Comparison of ENCODE assay signal across 29 mouse cellular contexts in genomic region chr9:101410348-101410747, GRCm38 (mm10).
DNase-seq lines count a peak whose midpoint lies in the region; ATAC-seq and TF ChIP-seq lines count a peak whose summit lies in the region.
"Had no signal": no experiment of that assay in that cellular context is flagged by ENCODE, and none has a peak within 500 bp of the region (broad histone marks: within the 10 kb centered on the region; RNA-seq: fewer than 3 reads in every experiment).

No protein-coding gene starts in this region.

- H3K36me3 ChIP-seq in embryonic facial prominence, embryonic 14.5 days (ENCODE audit: control insufficient read depth, insufficient read depth, low read length) = no peaks in the 10 kb centered on the region
- H3K36me3 ChIP-seq in embryonic facial prominence, embryonic 10.5 days (replicated peaks) = no peaks in the 10 kb centered on the region
- H3K36me3 ChIP-seq in hindbrain, embryonic 15.5 days = no peaks in the 10 kb centered on the region
- H3K36me3 ChIP-seq in hindbrain, embryonic 11.5 days (ENCODE audit: control insufficient read depth, insufficient read depth, low read length) = no peaks in the 10 kb centered on the region
- H3K36me3 ChIP-seq in lung, embryonic 14.5 days (ENCODE audit: insufficient read depth) = no peaks in the 10 kb centered on the region
- H3K36me3 ChIP-seq: embryonic facial prominence, embryonic 15.5 days; heart, embryonic 10.5 days; heart, embryonic 15.5 days; kidney, embryonic 15.5 days; neural tube, embryonic 12.5 days had no signal

- WGBS in embryonic facial prominence, embryonic 14.5 days = 49% methylated on average over 3 of the region's 3 CpGs
- WGBS in embryonic facial prominence, embryonic 10.5 days = 83% methylated on average over 3 of the region's 3 CpGs
- 59% methylated on average over 3 of the region's 3 CpGs for WGBS in hindbrain, embryonic 15.5 days
- 92% methylated on average over 3 of the region's 3 CpGs for WGBS in hindbrain, embryonic 11.5 days
- 64% methylated on average over 3 of the region's 3 CpGs for WGBS in lung, embryonic 14.5 days

- no peak overlapping the region for H3K27ac ChIP-seq in embryonic facial prominence, embryonic 14.5 days (replicated peaks; ENCODE audit: low read depth, low read length)
- H3K27ac ChIP-seq in embryonic facial prominence, embryonic 10.5 days (replicated peaks) = no peak overlapping the region
- H3K27ac ChIP-seq in hindbrain, embryonic 15.5 days (replicated peaks) = 0 out of 2 replicates have a peak overlapping the region, but pooled peaks have one; percentile 70
- no peak overlapping the region for H3K27ac ChIP-seq in hindbrain, embryonic 11.5 days (ENCODE audit: low read depth, low read length)
- no peak overlapping the region for H3K27ac ChIP-seq in lung, embryonic 14.5 days (ENCODE audit: low read depth)
- H3K27ac ChIP-seq: embryonic facial prominence, embryonic 15.5 days; heart, embryonic 10.5 days; heart, embryonic 15.5 days; kidney, embryonic 15.5 days; neural tube, embryonic 12.5 days had no signal

- no peak for ATAC-seq in embryonic facial prominence, embryonic 14.5 days (ENCODE audit: low read depth)
- no peak for ATAC-seq in hindbrain, embryonic 15.5 days (ENCODE audit: low FRiP score, low read depth)
- ATAC-seq in hindbrain, embryonic 11.5 days (ENCODE audit: low FRiP score) = no peak
- no peak for ATAC-seq in lung, embryonic 14.5 days (ENCODE audit: insufficient read depth)
- ATAC-seq: forebrain, embryonic 13.5 days; inflammation-experienced regulatory T-cells, adult 6 months; Patski had no signal

- TF ChIP-seq CTCF in lung, embryonic 14.5 days (IDR thresholded peaks at IDR 0.05; ENCODE audit: low read depth) = no peak
- TF ChIP-seq CTCF in brain, embryonic 14.5 days (IDR thresholded peaks at IDR 0.05; ENCODE audit: borderline replicate concordance, extremely low read depth, insufficient read depth, insufficient read length) = no peak

- no peak overlapping the region for H3K4me2 ChIP-seq in embryonic facial prominence, embryonic 14.5 days (ENCODE audit: low read depth, low read length)
- H3K4me2 ChIP-seq in hindbrain, embryonic 15.5 days = no peak overlapping the region
- no peak overlapping the region for H3K4me2 ChIP-seq in hindbrain, embryonic 11.5 days (replicated peaks; ENCODE audit: low read depth, low read length)
- no peak overlapping the region for H3K4me2 ChIP-seq in lung, embryonic 14.5 days
- H3K4me2 ChIP-seq: embryonic facial prominence, embryonic 15.5 days; forebrain, embryonic 13.5 days; heart, embryonic 15.5 days; kidney, embryonic 15.5 days; liver, embryonic 11.5 days; neural tube, embryonic 12.5 days had no signal

- TF ChIP-seq POLR2A in brain, embryonic 14.5 days (IDR thresholded peaks at IDR 0.05; ENCODE audit: borderline replicate concordance, extremely low read depth, insufficient read depth, insufficient read length, poor library complexity, severe bottlenecking) = no peak

- no peaks in the 10 kb centered on the region for H3K27me3 ChIP-seq in embryonic facial prominence, embryonic 14.5 days (replicated peaks; ENCODE audit: control insufficient read depth, insufficient read depth, low read length)
- H3K27me3 ChIP-seq in embryonic facial prominence, embryonic 10.5 days (replicated peaks; ENCODE audit: low read depth, poor library complexity, severe bottlenecking) = no peaks in the 10 kb centered on the region
- H3K27me3 ChIP-seq in hindbrain, embryonic 15.5 days = no peaks in the 10 kb centered on the region
- no peaks in the 10 kb centered on the region for H3K27me3 ChIP-seq in hindbrain, embryonic 11.5 days (ENCODE audit: control insufficient read depth, insufficient read depth, low read length)
- no peaks in the 10 kb centered on the region for H3K27me3 ChIP-seq in lung, embryonic 14.5 days (ENCODE audit: insufficient read depth, low read length)
- H3K27me3 ChIP-seq: CH12.LX; embryonic facial prominence, embryonic 15.5 days; forebrain, embryonic 13.5 days; heart, embryonic 15.5 days; kidney, embryonic 15.5 days; megakaryocyte, embryonic 14.5 days; neural tube, embryonic 12.5 days had no signal

- DNase-seq in embryonic facial prominence, embryonic 14.5 days (ENCODE audit: low spot score) = peak; percentile 61
- DNase-seq in embryonic facial prominence, embryonic 10.5 days (ENCODE audit: low spot score) = no peak
- DNase-seq in hindbrain, embryonic 11.5 days (ENCODE audit: low spot score) = no peak
- peak; percentile 33 for DNase-seq in lung, embryonic 14.5 days
- no peak for DNase-seq in lung, postnatal 10 days
- DNase-seq in brain, embryonic 14.5 days (ENCODE audit: low read depth) = peak; percentile 14
- DNase-seq in spleen, adult 12 weeks (ENCODE audit: low spot score) = no peak
- DNase-seq: adrenal gland, postnatal 14 days; cerebellum, adult 11-12 months; cerebellum, adult 9-11 months; gastrocnemius, postnatal 14 days; kidney, adult 11 months; layer of hippocampus, postnatal 36 days; left cerebral cortex, postnatal 4 days; lung, postnatal 4 days; midbrain, embryonic 14.5 days; right cerebral cortex, postnatal 4 days had no signal

- H3K4me1 ChIP-seq in embryonic facial prominence, embryonic 14.5 days (ENCODE audit: control insufficient read depth, insufficient read depth, low read length) = no peaks in the 10 kb centered on the region
- H3K4me1 ChIP-seq in embryonic facial prominence, embryonic 10.5 days = no peaks in the 10 kb centered on the region
- peaks cover 42% of the 10 kb centered on the region for H3K4me1 ChIP-seq in hindbrain, embryonic 15.5 days (replicated peaks)
- no peaks in the 10 kb centered on the region for H3K4me1 ChIP-seq in hindbrain, embryonic 11.5 days (replicated peaks; ENCODE audit: control insufficient read depth, insufficient read depth, low read length)
- H3K4me1 ChIP-seq in lung, embryonic 14.5 days (ENCODE audit: insufficient read depth) = no peaks in the 10 kb centered on the region
- H3K4me1 ChIP-seq: embryonic facial prominence, embryonic 15.5 days; heart, embryonic 10.5 days; megakaryocyte, embryonic 14.5 days had no signal

- H3K9ac ChIP-seq in embryonic facial prominence, embryonic 14.5 days (ENCODE audit: low read depth, low read length) = no peak overlapping the region
- no peak overlapping the region for H3K9ac ChIP-seq in hindbrain, embryonic 15.5 days
- no peak overlapping the region for H3K9ac ChIP-seq in hindbrain, embryonic 11.5 days (ENCODE audit: low read depth, low read length)
- no peak overlapping the region for H3K9ac ChIP-seq in lung, embryonic 14.5 days
- H3K9ac ChIP-seq: embryonic facial prominence, embryonic 15.5 days; forebrain, embryonic 13.5 days; heart, embryonic 15.5 days; kidney, embryonic 15.5 days; neural tube, embryonic 12.5 days had no signal

- H3K9me3 ChIP-seq in embryonic facial prominence, embryonic 14.5 days (ENCODE audit: control insufficient read depth, low read length) = no peaks in the 10 kb centered on the region
- H3K9me3 ChIP-seq in embryonic facial prominence, embryonic 10.5 days = no peaks in the 10 kb centered on the region
- no peaks in the 10 kb centered on the region for H3K9me3 ChIP-seq in hindbrain, embryonic 15.5 days
- no peaks in the 10 kb centered on the region for H3K9me3 ChIP-seq in hindbrain, embryonic 11.5 days (ENCODE audit: control insufficient read depth, low read length)
- H3K9me3 ChIP-seq in lung, embryonic 14.5 days (ENCODE audit: low read depth, low read length) = no peaks in the 10 kb centered on the region
- H3K9me3 ChIP-seq: embryonic facial prominence, embryonic 15.5 days; forebrain, embryonic 13.5 days; heart, embryonic 10.5 days; heart, embryonic 15.5 days; kidney, embryonic 15.5 days; neural tube, embryonic 12.5 days had no signal

- H3K4me3 ChIP-seq in embryonic facial prominence, embryonic 14.5 days (ENCODE audit: low read depth, low read length) = no peak overlapping the region
- H3K4me3 ChIP-seq in embryonic facial prominence, embryonic 10.5 days = no peak overlapping the region
- no peak overlapping the region for H3K4me3 ChIP-seq in hindbrain, embryonic 15.5 days
- no peak overlapping the region for H3K4me3 ChIP-seq in hindbrain, embryonic 11.5 days (ENCODE audit: low read depth, low read length)
- no peak overlapping the region for H3K4me3 ChIP-seq in lung, embryonic 14.5 days (ENCODE audit: low read depth, low read length)
- H3K4me3 ChIP-seq: embryonic facial prominence, embryonic 15.5 days; forebrain, embryonic 13.5 days; heart, embryonic 10.5 days; heart, embryonic 15.5 days; kidney, embryonic 15.5 days; megakaryocyte, embryonic 14.5 days; neural tube, embryonic 12.5 days had no signal

Comparison
In these comparisons a context has a peak if more than half of its experiments do, and no peak if none do; other contexts are left out.
1. DNase-seq: peak in embryonic facial prominence, embryonic 14.5 days (single experiment), lung, embryonic 14.5 days (single experiment) and brain, embryonic 14.5 days (single experiment); none in embryonic facial prominence, embryonic 10.5 days (single experiment), hindbrain, embryonic 11.5 days (single experiment), lung, postnatal 10 days (single experiment) and spleen, adult 12 weeks (single experiment).